Mouse (Mus musculus): ENCODE measurements at regions not wholly inside any gene's neighbourhood (a gene's known extent, or its start where the extent isn't known, plus 50 kb on each side); places are given as distances from the start of the nearest gene placed in this dataset.

DNA sequence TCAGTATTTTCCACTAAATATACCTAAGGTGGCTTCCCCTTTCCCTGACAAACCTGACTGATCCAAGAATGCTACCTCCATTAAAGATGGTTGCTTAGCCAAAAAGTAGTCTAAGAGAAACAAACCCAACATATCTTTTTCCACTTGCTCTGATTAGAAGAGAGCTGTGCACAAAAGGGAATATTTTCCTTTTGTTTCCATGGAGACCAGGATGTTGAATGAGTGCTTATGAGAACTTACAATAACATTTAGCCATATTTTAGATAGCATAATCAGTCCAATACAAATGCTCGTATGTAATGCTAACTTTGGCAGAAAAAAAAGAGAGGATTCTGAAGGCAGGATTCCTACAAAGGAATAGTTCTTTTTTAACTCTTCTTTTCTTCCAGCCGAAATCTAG, 161.3 kb upstream of the Ppp3ca start:
- no peak overlapping the region for H3K9ac ChIP-seq
- ATAC-seq (ENCODE audit: low FRiP score) (no peak), DNase-seq (ENCODE audit: low spot score) (no peak)
- H3K4me2 ChIP-seq (replicated peaks): no peak overlapping the region
- H3K27ac ChIP-seq: no peak overlapping the region
- H3K36me3 ChIP-seq (replicated peaks; ENCODE audit: control insufficient read depth, insufficient read depth): no peaks in the 10 kb centered on the region
- no peaks in the 10 kb centered on the region for H3K27me3 ChIP-seq (ENCODE audit: control insufficient read depth, insufficient read depth, low read length)
- H3K4me3 ChIP-seq (replicated peaks; ENCODE audit: low read length): no peak overlapping the region
- WGBS: 81% methylated on average over 2 of the region's 2 CpGs
- H3K4me1 ChIP-seq (replicated peaks; ENCODE audit: control insufficient read depth, insufficient read depth, low read length): no peaks in the 10 kb centered on the region
- no peaks in the 10 kb centered on the region for H3K9me3 ChIP-seq (ENCODE audit: control insufficient read depth, low read length)

DNA sequence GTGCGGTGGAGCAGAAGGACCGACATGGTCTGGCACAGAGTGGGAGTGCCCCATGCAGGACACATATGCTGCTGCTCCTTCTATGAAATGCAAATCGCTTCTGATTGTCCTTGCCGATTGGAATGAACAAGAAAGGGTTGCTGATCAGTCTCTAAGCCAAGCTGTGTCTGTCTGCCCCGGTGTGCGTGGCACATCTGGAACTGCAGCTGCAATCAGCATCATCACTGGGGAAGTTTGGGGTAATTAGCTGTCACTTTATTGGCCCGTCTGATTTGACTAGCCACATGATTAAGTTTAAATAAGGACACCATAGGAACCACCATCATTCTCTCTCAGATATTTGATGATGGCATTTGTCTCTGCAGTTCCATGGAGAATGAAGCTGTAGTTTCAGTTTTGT, 162.9 kb upstream of the Ppp3ca start:
- Histone ChIP-seq H3K4me2 (replicated peaks) (no peak overlapping the region), H3K9ac (no peak overlapping the region)
- 66% methylated on average over 7 of the region's 7 CpGs for whole genome bisulfite sequencing

GRCm38 (mm10) chr3:136494831-136495230, 169.0 kb upstream of the Bank1 start:
- DNase-seq (ENCODE audit: low spot score) (no peak), ATAC-seq (ENCODE audit: low FRiP score) (no peak)
- Histone ChIP-seq H3K27me3 (ENCODE audit: control insufficient read depth, insufficient read depth, low read length) (no peaks in the 10 kb centered on the region), H3K9me3 (ENCODE audit: control insufficient read depth, low read length) (no peaks in the 10 kb centered on the region), H3K27ac (no peak overlapping the region), H3K4me2 (replicated peaks) (no peak overlapping the region), H3K36me3 (replicated peaks; ENCODE audit: control insufficient read depth, insufficient read depth) (no peaks in the 10 kb centered on the region), H3K4me3 (replicated peaks; ENCODE audit: low read length) (no peak overlapping the region), H3K4me1 (replicated peaks; ENCODE audit: control insufficient read depth, insufficient read depth, low read length) (no peaks in the 10 kb centered on the region), H3K9ac (no peak overlapping the region)

More for the DNA sequence above, 162.9 kb upstream of the Ppp3ca start:
- no peak overlapping the region for H3K27ac ChIP-seq
- H3K9me3 ChIP-seq (ENCODE audit: control insufficient read depth, low read length): no peaks in the 10 kb centered on the region
- H3K4me1 ChIP-seq (replicated peaks; ENCODE audit: control insufficient read depth, insufficient read depth, low read length): no peaks in the 10 kb centered on the region
- ATAC-seq (ENCODE audit: low FRiP score): 0 out of 2 replicates have a peak, but pooled peaks have one; percentile 46
- H3K36me3 ChIP-seq (replicated peaks; ENCODE audit: control insufficient read depth, insufficient read depth): no peaks in the 10 kb centered on the region
- no peaks in the 10 kb centered on the region for H3K27me3 ChIP-seq (ENCODE audit: control insufficient read depth, insufficient read depth, low read length)
- no peak overlapping the region for H3K4me3 ChIP-seq (replicated peaks; ENCODE audit: low read length)
- no peak for DNase-seq (ENCODE audit: low spot score)

DNA sequence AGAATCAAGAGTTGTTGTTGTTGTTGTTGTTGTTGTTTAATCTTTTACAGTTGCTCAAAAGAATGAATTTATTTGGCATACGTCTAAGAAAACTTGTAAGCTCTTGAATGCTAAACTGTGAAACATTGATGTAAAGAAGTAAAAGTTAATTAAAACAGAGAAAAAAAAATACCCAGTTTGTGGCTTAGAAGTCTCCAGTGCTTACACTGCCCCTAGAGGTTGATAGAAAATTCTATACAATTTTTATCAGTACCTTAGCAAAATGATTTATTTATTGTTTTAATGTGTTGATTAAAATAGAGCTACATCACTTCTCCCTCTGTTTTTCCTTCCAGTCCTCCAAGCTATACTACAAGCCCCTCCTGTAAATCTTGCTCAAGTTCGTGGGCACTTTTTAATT, 165.8 kb upstream of the Bank1 start:
- WGBS: 88% methylated on average over 2 of the region's 2 CpGs
- H3K4me1 ChIP-seq (replicated peaks; ENCODE audit: control insufficient read depth, insufficient read depth, low read length): no peaks in the 10 kb centered on the region
- no peaks in the 10 kb centered on the region for H3K27me3 ChIP-seq (ENCODE audit: control insufficient read depth, insufficient read depth, low read length)
- no peak overlapping the region for H3K27ac ChIP-seq
- H3K4me3 ChIP-seq (replicated peaks; ENCODE audit: low read length): no peak overlapping the region
- H3K36me3 ChIP-seq (replicated peaks; ENCODE audit: control insufficient read depth, insufficient read depth): no peaks in the 10 kb centered on the region
- DNase-seq (ENCODE audit: low spot score) (no peak), ATAC-seq (ENCODE audit: low FRiP score) (no peak)
- H3K4me2 ChIP-seq (replicated peaks): no peak overlapping the region
- no peaks in the 10 kb centered on the region for H3K9me3 ChIP-seq (ENCODE audit: control insufficient read depth, low read length)
- no peak overlapping the region for H3K9ac ChIP-seq

- no peak overlapping the region for H3K4me3 ChIP-seq (replicated peaks; ENCODE audit: low read length)
- H3K36me3 ChIP-seq (replicated peaks; ENCODE audit: control insufficient read depth, insufficient read depth): no peaks in the 10 kb centered on the region
- no peak for DNase-seq (ENCODE audit: low spot score)
- no peak overlapping the region for H3K4me2 ChIP-seq (replicated peaks)
- H3K4me1 ChIP-seq (replicated peaks; ENCODE audit: control insufficient read depth, insufficient read depth, low read length): no peaks in the 10 kb centered on the region
- H3K9ac ChIP-seq: no peak overlapping the region
- no peaks in the 10 kb centered on the region for H3K9me3 ChIP-seq (ENCODE audit: control insufficient read depth, low read length)
- 93% methylated on average over 3 of the region's 3 CpGs for WGBS
- H3K27ac ChIP-seq: no peak overlapping the region
- H3K27me3 ChIP-seq (ENCODE audit: control insufficient read depth, insufficient read depth, low read length): no peaks in the 10 kb centered on the region
- ATAC-seq (ENCODE audit: low FRiP score): no peak
These were observed 145.8 kb upstream of the Bank1 start for GRCm38 (mm10) chr3:136471693-136472092.

DNA sequence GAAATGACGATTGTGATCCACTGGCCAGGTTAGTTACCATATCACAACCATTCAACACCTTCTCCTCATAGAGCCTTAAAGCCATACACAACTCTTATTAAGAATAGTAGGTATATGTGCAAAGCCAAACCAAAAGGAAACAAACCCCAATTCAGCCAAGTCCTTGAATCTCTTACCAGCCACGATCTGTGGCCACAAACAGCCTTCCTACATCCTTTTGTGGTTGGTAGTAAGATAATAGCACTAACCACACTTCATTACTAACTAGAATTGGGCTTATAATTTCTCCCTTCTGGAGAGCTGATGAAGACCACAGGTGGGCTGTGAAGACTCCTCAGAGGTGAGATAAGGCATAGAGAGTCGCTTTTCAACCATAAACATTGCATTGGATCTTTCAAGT, 136.9 kb upstream of the Bank1 start:
- Histone ChIP-seq H3K9me3 (ENCODE audit: control insufficient read depth, low read length) (no peaks in the 10 kb centered on the region), H3K4me1 (replicated peaks; ENCODE audit: control insufficient read depth, insufficient read depth, low read length) (no peaks in the 10 kb centered on the region), H3K4me2 (replicated peaks) (no peak overlapping the region), H3K27ac (no peak overlapping the region), H3K27me3 (ENCODE audit: control insufficient read depth, insufficient read depth, low read length) (no peaks in the 10 kb centered on the region), H3K4me3 (replicated peaks; ENCODE audit: low read length) (no peak overlapping the region), H3K9ac (no peak overlapping the region), H3K36me3 (replicated peaks; ENCODE audit: control insufficient read depth, insufficient read depth) (no peaks in the 10 kb centered on the region)
- ATAC-seq (ENCODE audit: low FRiP score) (no peak), DNase-seq (ENCODE audit: low spot score) (no peak)
- WGBS: 90% methylated on average over 3 of the region's 3 CpGs

GRCm38 (mm10) chr3:136456471-136457117, 130.7 kb upstream of the Bank1 start:
- H3K4me3 ChIP-seq (replicated peaks; ENCODE audit: low read length): no peak overlapping the region
- H3K9me3 ChIP-seq (ENCODE audit: control insufficient read depth, low read length): no peaks in the 10 kb centered on the region
- no peaks in the 10 kb centered on the region for H3K27me3 ChIP-seq (ENCODE audit: control insufficient read depth, insufficient read depth, low read length)
- ATAC-seq (ENCODE audit: low FRiP score) (peak; percentile 51; the same call in 1 of the 2 replicates), DNase-seq (ENCODE audit: low spot score) (no peak)
- H3K4me1 ChIP-seq (replicated peaks; ENCODE audit: control insufficient read depth, insufficient read depth, low read length): 0 out of 2 replicates have a peak, but pooled peaks cover 6% of the 10 kb centered on the region
- no peaks in the 10 kb centered on the region for H3K36me3 ChIP-seq (replicated peaks; ENCODE audit: control insufficient read depth, insufficient read depth)
- H3K27ac ChIP-seq: no peak overlapping the region
- no peak overlapping the region for H3K9ac ChIP-seq
- H3K4me2 ChIP-seq (replicated peaks): no peak overlapping the region
- 46% methylated on average over 10 of the region's 10 CpGs for WGBS

- Histone ChIP-seq H3K27ac (no peak overlapping the region), H3K4me3 (replicated peaks; ENCODE audit: low read length) (no peak overlapping the region), H3K4me2 (replicated peaks) (no peak overlapping the region), H3K4me1 (replicated peaks; ENCODE audit: control insufficient read depth, insufficient read depth, low read length) (0 out of 2 replicates have a peak, but pooled peaks cover 6% of the 10 kb centered on the region), H3K9ac (no peak overlapping the region), H3K36me3 (replicated peaks; ENCODE audit: control insufficient read depth, insufficient read depth) (no peaks in the 10 kb centered on the region), H3K27me3 (ENCODE audit: control insufficient read depth, insufficient read depth, low read length) (no peaks in the 10 kb centered on the region), H3K9me3 (ENCODE audit: control insufficient read depth, low read length) (no peaks in the 10 kb centered on the region)
- DNase-seq (ENCODE audit: low spot score) (no peak), ATAC-seq (ENCODE audit: low FRiP score) (peak; percentile 57; the same call in 1 of the 2 replicates)
- WGBS: 45% methylated on average over 7 of the region's 7 CpGs
These were observed 130.0 kb upstream of the Bank1 start for GRCm38 (mm10) chr3:136455651-136456470.

- H3K27ac ChIP-seq: no peak overlapping the region
- H3K36me3 ChIP-seq (replicated peaks; ENCODE audit: control insufficient read depth, insufficient read depth): no peaks in the 10 kb centered on the region
- no peak for DNase-seq (ENCODE audit: low spot score)
- WGBS: 82% methylated on average over 3 of the region's 3 CpGs
- no peak for ATAC-seq (ENCODE audit: low FRiP score)
- H3K4me2 ChIP-seq (replicated peaks): no peak overlapping the region
- 0 out of 2 replicates have a peak, but pooled peaks cover 6% of the 10 kb centered on the region for H3K4me1 ChIP-seq (replicated peaks; ENCODE audit: control insufficient read depth, insufficient read depth, low read length)
- no peaks in the 10 kb centered on the region for H3K27me3 ChIP-seq (ENCODE audit: control insufficient read depth, insufficient read depth, low read length)
- H3K4me3 ChIP-seq (replicated peaks; ENCODE audit: low read length): no peak overlapping the region
- no peaks in the 10 kb centered on the region for H3K9me3 ChIP-seq (ENCODE audit: control insufficient read depth, low read length)
- H3K9ac ChIP-seq: no peak overlapping the region
These were observed 129.1 kb upstream of the Bank1 start for GRCm38 (mm10) chr3:136454967-136455366.

All from hindbrain, embryonic 14.5 days (tissue).